Mouse (Mus musculus) lung, postnatal 0 days (tissue): ENCODE results near the gene Iqck.

Source experiments
- CTCF ChIP-seq: IDR thresholded peaks from 2 replicates; pipeline ENCODE4 v1.5.1; 2016; ENCODE audit warnings: antibody characterized with exemption, mild to moderate bottlenecking
- EP300 ChIP-seq: IDR thresholded peaks from 2 replicates; pipeline ENCODE4 v1.6.1; 2016; ENCODE audit warnings: antibody characterized with exemption, mild to moderate bottlenecking, control low read depth

- TF ChIP-seq CTCF, result no peak
- no peak for TF ChIP-seq EP300
These were observed 144.3 kb downstream of the Iqck start for GRCm38 (mm10) chr7:118999857-119000256.
